Mouse (Mus musculus) liver, embryonic 18 days (tissue): ENCODE data around the gene Btg1-ps2. TPM values are rescaled to one million over a fixed set of nuclear protein-coding genes. Genes with fewer than 3 reads are reported as not detected.

Source experiments
- polyA plus RNA-seq: library from polyadenylated mRNA; depleted of rRNA; stranded (reverse); fragments of >200 nt; gene quantifications from 2 replicates; pipeline ENCODE4 v1.2.3, GENCODE M21; 2012; rRNA removed

Btg1-ps2 gene
- not detected in 2 replicates for polyA plus RNA-seq

DNA sequence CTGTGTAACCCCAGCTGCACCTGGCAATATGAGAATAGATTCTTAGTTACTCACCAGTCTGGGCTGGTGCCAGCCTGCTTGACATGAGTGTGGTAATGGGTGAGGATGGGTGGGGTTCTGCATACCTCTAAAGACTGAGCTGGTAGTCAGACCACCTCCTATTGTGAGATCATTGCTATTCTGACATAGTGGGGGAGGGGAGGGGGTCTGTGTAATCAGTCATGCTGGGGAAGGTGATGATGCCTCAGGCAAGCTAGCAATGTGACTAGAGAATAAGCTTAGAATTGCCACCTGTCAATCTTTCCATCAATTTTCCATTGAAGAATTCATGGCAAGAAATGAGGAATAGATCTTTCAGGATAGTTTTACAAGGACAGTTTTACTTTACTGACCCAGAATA lies at the start of gene Btg1-ps2:
Gene Btg1-ps2, minus strand, starts transcription at position 101 of the 400 bp plus-strand sequence.

GRCm38 (mm10) chrX:38085041-38085440 lies 42.1 kb upstream of the Btg1-ps2 start, which contains the start of gene Rhox11:
Gene Rhox11 (minus strand): TSS chrX:38085141.

DNA sequence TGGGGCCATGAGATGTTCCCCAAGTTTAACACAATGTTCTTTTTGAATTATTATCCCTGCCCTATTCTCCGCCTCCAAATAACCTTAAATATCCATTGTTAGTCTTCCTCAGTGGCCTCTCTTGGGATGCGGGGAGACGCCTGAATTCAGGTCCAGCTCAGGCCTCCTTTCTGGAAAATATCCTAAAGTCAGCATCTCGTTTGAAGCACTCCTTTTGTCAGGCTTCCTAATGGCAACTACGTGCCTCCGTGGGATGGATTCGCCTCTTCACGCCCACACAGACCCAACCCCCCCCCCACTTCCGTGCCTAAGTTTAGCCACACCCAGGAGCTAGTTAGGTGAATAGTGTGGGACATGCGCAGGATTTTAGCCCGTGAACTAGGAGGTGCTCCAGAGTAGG lies 23.3 kb upstream of the Btg1-ps2 start, which contains the start of gene Rhox10:
Gene Rhox10, plus strand, starts transcription at position 301 of the 400 bp plus-strand sequence.

DNA sequence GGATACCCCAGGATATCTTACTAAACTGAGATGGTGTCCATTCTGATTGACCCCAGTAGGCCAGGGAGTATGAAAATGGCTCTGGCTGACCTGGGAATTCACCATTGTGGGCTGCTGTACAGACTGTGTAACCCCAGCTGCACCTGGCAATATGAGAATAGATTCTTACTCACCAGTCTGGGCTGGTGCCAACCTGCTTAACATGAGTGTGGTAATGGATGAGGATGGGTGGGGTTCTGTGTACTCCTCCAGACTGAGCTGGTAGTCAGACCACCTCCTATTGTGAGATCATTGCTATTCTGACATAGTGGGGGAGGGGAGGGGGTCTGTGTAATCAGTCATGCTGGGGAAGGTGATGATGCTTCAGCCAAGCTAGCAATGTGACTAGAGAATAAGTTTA lies 24.3 kb downstream of the Btg1-ps2 start, which contains the start of gene Btg1-ps1:
Gene Btg1-ps1, minus strand, starts transcription at position 219 of the 400 bp plus-strand sequence.

Other genes starting within 250 kb of the Btg1-ps2 start
- gene Rhox5, start 238.3 kb downstream of the Btg1-ps2 start, polyA plus RNA-seq = 0.70 and 1.0 TPM in 2 replicates
- gene Rhox6, start 216.2 kb downstream of the Btg1-ps2 start, polyA plus RNA-seq = 0.03 TPM in 1 of 2 replicates, not detected in the other
- gene Rhox7a, start 211.4 kb downstream of the Btg1-ps2 start, polyA plus RNA-seq = not detected in 2 replicates
- gene Rhox8, start 164.2 kb downstream of the Btg1-ps2 start, polyA plus RNA-seq = not detected in 2 replicates
- gene Rhox7b, start 145.9 kb downstream of the Btg1-ps2 start, polyA plus RNA-seq = not detected in 2 replicates
- not detected in 2 replicates for gene Rhox9, start 141.3 kb downstream of the Btg1-ps2 start, polyA plus RNA-seq
- gene Btg1-ps1, start 24.3 kb downstream of the Btg1-ps2 start, polyA plus RNA-seq = not detected in 2 replicates
- gene Rhox10, start 23.4 kb upstream of the Btg1-ps2 start, polyA plus RNA-seq = not detected in 2 replicates
- gene Rhox11, start 42.0 kb upstream of the Btg1-ps2 start, polyA plus RNA-seq = not detected in 2 replicates
- gene Rhox12, start 67.8 kb upstream of the Btg1-ps2 start, polyA plus RNA-seq = not detected in 2 replicates
- gene Rhox13, start 78.1 kb upstream of the Btg1-ps2 start, polyA plus RNA-seq = not detected in 2 replicates
- 2.4 and 2.6 TPM in 2 replicates for gene Zbtb33, start 146.7 kb upstream of the Btg1-ps2 start, polyA plus RNA-seq
- gene Tmem255a, start 209.3 kb upstream of the Btg1-ps2 start, polyA plus RNA-seq = 1.1 TPM in 2 replicates